Mouse (Mus musculus): ENCODE measurements around the gene Klhl1. TPM values are rescaled to one million over a fixed set of nuclear protein-coding genes. Genes with fewer than 3 reads are reported as not detected.
"Not testable (repeated sequence)": the region's sequence is repeated elsewhere in the genome, so short reads cannot be mapped to it uniquely, and the experiment has no call there.

The Klhl1 gene
- total RNA-seq (2015; ENCODE audit: low replicate concordance) (not detected in 2 replicates), total RNA-seq (2017; ENCODE audit: low replicate concordance) (not detected in 2 replicates)

GRCm38 (mm10) chr14:96518954-96519682, at the start of gene Klhl1:
Gene Klhl1 (minus strand): TSS chr14:96519102.
- no peak for ATAC-seq (replicated peaks; ENCODE audit: low FRiP score, poor library complexity, severe bottlenecking)

GRCm38 (mm10) chr14:96553668-96554067, 34.8 kb upstream of the Klhl1 start:
- no peak for ATAC-seq (replicated peaks; ENCODE audit: low FRiP score, poor library complexity, severe bottlenecking)

- no peak for ATAC-seq (replicated peaks; ENCODE audit: low FRiP score, poor library complexity, severe bottlenecking)
Observed at GRCm38 (mm10) chr14:96518151-96518953, 550 bp downstream of the Klhl1 start.

- no peak for ATAC-seq (replicated peaks; ENCODE audit: low FRiP score, poor library complexity, severe bottlenecking)
Observed at GRCm38 (mm10) chr14:96517727-96518126, 1.2 kb downstream of the Klhl1 start.

GRCm38 (mm10) chr14:96499936-96500335, 19.0 kb downstream of the Klhl1 start:
- no peak for ATAC-seq (replicated peaks; ENCODE audit: low FRiP score, poor library complexity, severe bottlenecking)

GRCm38 (mm10) chr14:96471812-96472211, 47.1 kb downstream of the Klhl1 start:
- no peak for ATAC-seq (replicated peaks; ENCODE audit: low FRiP score, poor library complexity, severe bottlenecking)

GRCm38 (mm10) chr14:96471336-96471735, 47.6 kb downstream of the Klhl1 start:
- ATAC-seq (replicated peaks; ENCODE audit: low FRiP score, poor library complexity, severe bottlenecking), result no peak

- no peak for ATAC-seq (replicated peaks; ENCODE audit: low FRiP score, poor library complexity, severe bottlenecking)
Observed at GRCm38 (mm10) chr14:96461756-96462155, 57.1 kb downstream of the Klhl1 start.

GRCm38 (mm10) chr14:96392032-96392737, 126.7 kb downstream of the Klhl1 start:
- ATAC-seq (replicated peaks; ENCODE audit: low FRiP score, poor library complexity, severe bottlenecking), result no peak

- ATAC-seq (replicated peaks; ENCODE audit: low FRiP score, poor library complexity, severe bottlenecking), result no peak
Observed at GRCm38 (mm10) chr14:96362727-96363126, 156.2 kb downstream of the Klhl1 start.

GRCm38 (mm10) chr14:96348220-96348619, 170.7 kb downstream of the Klhl1 start:
- no peak for ATAC-seq (replicated peaks; ENCODE audit: low FRiP score, poor library complexity, severe bottlenecking)

- ATAC-seq (replicated peaks; ENCODE audit: low FRiP score, poor library complexity, severe bottlenecking), result no peak
Observed at GRCm38 (mm10) chr14:96331069-96331468, 187.8 kb downstream of the Klhl1 start.

GRCm38 (mm10) chr14:96217805-96218441, 301.0 kb downstream of the Klhl1 start:
- no peak for ATAC-seq (replicated peaks; ENCODE audit: low FRiP score, poor library complexity, severe bottlenecking)

GRCm38 (mm10) chr14:96194795-96195194, 324.1 kb downstream of the Klhl1 start:
- not testable (repeated sequence) for ATAC-seq (replicated peaks; ENCODE audit: low FRiP score, poor library complexity, severe bottlenecking)

GRCm38 (mm10) chr14:96174546-96174945, 344.4 kb downstream of the Klhl1 start:
- ATAC-seq (replicated peaks; ENCODE audit: low FRiP score, poor library complexity, severe bottlenecking), result no peak

- ATAC-seq (replicated peaks; ENCODE audit: low FRiP score, poor library complexity, severe bottlenecking), result no peak
Observed at GRCm38 (mm10) chr14:96143137-96143536, 375.8 kb downstream of the Klhl1 start.

- ATAC-seq (replicated peaks; ENCODE audit: low FRiP score, poor library complexity, severe bottlenecking), result no peak
Observed at GRCm38 (mm10) chr14:96140246-96140645, 378.7 kb downstream of the Klhl1 start.

- no peak for ATAC-seq (replicated peaks; ENCODE audit: low FRiP score, poor library complexity, severe bottlenecking)
Observed at GRCm38 (mm10) chr14:96107396-96107795, 411.5 kb downstream of the Klhl1 start.

GRCm38 (mm10) chr14:96081681-96082207, 437.2 kb downstream of the Klhl1 start:
- ATAC-seq (replicated peaks; ENCODE audit: low FRiP score, poor library complexity, severe bottlenecking), result no peak

- no peak for ATAC-seq (replicated peaks; ENCODE audit: low FRiP score, poor library complexity, severe bottlenecking)
Observed at GRCm38 (mm10) chr14:96065884-96066283, 453.0 kb downstream of the Klhl1 start.
